Mouse (Mus musculus) embryonic facial prominence, embryonic 14.5 days (tissue): ENCODE data around the gene Tspear. TPM values are rescaled to one million over a fixed set of nuclear protein-coding genes. Genes with fewer than 3 reads are reported as not detected.
"Not testable (repeated sequence)": the region's sequence is repeated elsewhere in the genome, so short reads cannot be mapped to it uniquely, and the experiment has no call there.

ENCODE experiments used
- ATAC-seq: fragments of 200-750 bp; cut with Nextera tagmentation; 2 replicates; pipeline ENCODE4 v1.8.0; 2017; ENCODE audit warnings: low read depth, moderate number of reproducible peaks, moderate TSS enrichment
- DNase-seq: peaks from one replicate; pipeline ENCODE4 v3.0.0-alpha.2; 2015; ENCODE audit warnings: low spot score
- H3K27ac ChIP-seq: fragments of 300-500 bp; sonication (generic); replicated peaks from 2 replicates; pipeline ENCODE4 v1.5.1; 2014; ENCODE audit warnings: low read depth, mild to moderate bottlenecking, low read length, moderate library complexity
- H3K27me3 ChIP-seq: fragments of 300-500 bp; sonication (generic); replicated peaks from 2 replicates; pipeline ENCODE4 v1.6.1; 2014; ENCODE audit warnings: low read length; ENCODE audit not compliant: control insufficient read depth, insufficient read depth
- H3K36me3 ChIP-seq: fragments of 300-500 bp; sonication (generic); 2 replicates; pipeline ENCODE4 v1.6.1; 2014; ENCODE audit warnings: low read length, mixed read lengths; ENCODE audit not compliant: control insufficient read depth, insufficient read depth
- H3K4me1 ChIP-seq: fragments of 300-500 bp; sonication (generic); 2 replicates; pipeline ENCODE4 v1.6.1; 2014; ENCODE audit warnings: antibody characterized with exemption, low read length; ENCODE audit not compliant: control insufficient read depth, insufficient read depth
- H3K4me2 ChIP-seq: fragments of 300-500 bp; sonication (generic); 2 replicates; pipeline ENCODE4 v1.6.1; 2014; ENCODE audit warnings: low read depth, mild to moderate bottlenecking, low read length, moderate library complexity, mixed read lengths
- H3K4me3 ChIP-seq: fragments of 300-500 bp; sonication (generic); 2 replicates; pipeline ENCODE4 v1.5.1; 2014; ENCODE audit warnings: low read depth, mild to moderate bottlenecking, low read length
- H3K9ac ChIP-seq: fragments of 300-500 bp; sonication (generic); 2 replicates; pipeline ENCODE4 v1.6.1; 2014; ENCODE audit warnings: low read depth, mild to moderate bottlenecking, low read length, moderate library complexity, mixed read lengths
- H3K9me3 ChIP-seq: fragments of 300-500 bp; sonication (generic); 2 replicates; pipeline ENCODE4 v1.6.1; 2016; ENCODE audit warnings: low read length; ENCODE audit not compliant: control insufficient read depth
- WGBS: fragments of 180-500 bp; shearing (Covaris S2); extraction: QIAGEN DNeasy Blood & Tissue Kit; methylation state at CpG from one replicate; pipeline ENCODE4 v1.1.7; 2014; 5-methylcytosine and 5-hydroxymethylcytosine counted together
- polyA plus RNA-seq: library from polyadenylated mRNA; unstranded; fragments of >200 nt; fragmentation: Nextera tagmentation; extraction: Ambion mirVana; gene quantifications from 2 replicates; pipeline ENCODE4 v1.2.1, GENCODE M21; 2014

Tspear gene
- polyA plus RNA-seq, 1 experiment from 2014 or later, result 1.3 TPM

- H3K4me3 ChIP-seq, H3K4me2 ChIP-seq, DNase-seq, H3K4me1 ChIP-seq, H3K9me3 ChIP-seq, H3K36me3 ChIP-seq, ATAC-seq, H3K27ac ChIP-seq, H3K27me3 ChIP-seq, H3K9ac ChIP-seq: not testable (repeated sequence)
- 63% methylated on average over 3 of the region's 3 CpGs for WGBS
Observed at GRCm38 (mm10) chr10:77752312-77752711, 65.9 kb downstream of the Tspear start.

GRCm38 (mm10) chr10:77753448-77753847 is 67.1 kb downstream of the Tspear start:
- no peak overlapping the region for H3K4me3 ChIP-seq
- no peaks in the 10 kb centered on the region for H3K27me3 ChIP-seq
- ATAC-seq (no peak), DNase-seq (no peak)
- no peaks in the 10 kb centered on the region for H3K36me3 ChIP-seq
- no peaks in the 10 kb centered on the region for H3K9me3 ChIP-seq
- H3K4me1 ChIP-seq, result no peaks in the 10 kb centered on the region
- no peak overlapping the region for H3K9ac ChIP-seq
- H3K4me2 ChIP-seq, result no peak overlapping the region
- no peak overlapping the region for H3K27ac ChIP-seq

GRCm38 (mm10) chr10:77759582-77759981 is 73.2 kb downstream of the Tspear start, which contains the start of gene Gm3233:
Gm3233 (minus strand) TSS chr10:77759682.
- not testable (repeated sequence) for H3K9ac ChIP-seq, DNase-seq, H3K4me2 ChIP-seq, ATAC-seq, H3K27me3 ChIP-seq, H3K36me3 ChIP-seq, H3K9me3 ChIP-seq, H3K27ac ChIP-seq, H3K4me3 ChIP-seq, H3K4me1 ChIP-seq
- no CpG with 5 or more reads among the region's 1 CpGs for WGBS

GRCm38 (mm10) chr10:77769727-77770126 is 83.4 kb downstream of the Tspear start:
- Histone ChIP-seq H3K4me3 (no peak overlapping the region), H3K27me3 (no peaks in the 10 kb centered on the region), H3K27ac (no peak overlapping the region), H3K36me3 (no peaks in the 10 kb centered on the region), H3K9me3 (no peaks in the 10 kb centered on the region), H3K4me2 (no peak overlapping the region), H3K4me1 (no peaks in the 10 kb centered on the region), H3K9ac (no peak overlapping the region)
- no peak for DNase-seq
- no peak for ATAC-seq
- WGBS, result 61% methylated on average over 1 of the region's 1 CpGs

GRCm38 (mm10) chr10:77771225-77771624 is 84.9 kb downstream of the Tspear start, which contains the start of gene Gm3238:
Gm3238 (minus strand) TSS chr10:77771325.
- H3K27ac ChIP-seq, H3K36me3 ChIP-seq, ATAC-seq, H3K9me3 ChIP-seq, H3K4me2 ChIP-seq, H3K27me3 ChIP-seq, H3K9ac ChIP-seq, DNase-seq, H3K4me1 ChIP-seq, H3K4me3 ChIP-seq: not testable (repeated sequence)
- no CpG with 5 or more reads among the region's 1 CpGs for WGBS

- H3K9me3 ChIP-seq, H3K36me3 ChIP-seq, ATAC-seq, H3K27ac ChIP-seq, H3K9ac ChIP-seq, DNase-seq, H3K4me3 ChIP-seq, H3K27me3 ChIP-seq, H3K4me1 ChIP-seq, H3K4me2 ChIP-seq: not testable (repeated sequence)
- 69% methylated on average over 1 of the region's 3 CpGs for WGBS
Observed at GRCm38 (mm10) chr10:77772142-77772541, 85.8 kb downstream of the Tspear start.

- ATAC-seq, H3K4me1 ChIP-seq, H3K27ac ChIP-seq, H3K9me3 ChIP-seq, DNase-seq, H3K4me2 ChIP-seq, H3K27me3 ChIP-seq, H3K36me3 ChIP-seq, H3K9ac ChIP-seq, H3K4me3 ChIP-seq: not testable (repeated sequence)
- no CpG with 5 or more reads among the region's 1 CpGs for WGBS
Observed at GRCm38 (mm10) chr10:77776844-77777243, 90.5 kb downstream of the Tspear start, which contains the start of gene Gm7138. Gm7138 (minus strand) TSS chr10:77776944.

- not testable (repeated sequence) for H3K4me2 ChIP-seq, H3K4me1 ChIP-seq, H3K36me3 ChIP-seq, H3K9me3 ChIP-seq, H3K4me3 ChIP-seq, ATAC-seq, H3K9ac ChIP-seq, DNase-seq, H3K27ac ChIP-seq, H3K27me3 ChIP-seq
- WGBS, result no CpG with 5 or more reads among the region's 1 CpGs
Observed at GRCm38 (mm10) chr10:77782442-77782841, 96.1 kb downstream of the Tspear start, which contains the start of gene Gm3250. Gm3250 (minus strand) TSS chr10:77782542.

- not testable (repeated sequence) for ATAC-seq, H3K4me2 ChIP-seq, H3K4me1 ChIP-seq, DNase-seq, H3K27me3 ChIP-seq, H3K36me3 ChIP-seq, H3K9me3 ChIP-seq, H3K27ac ChIP-seq, H3K9ac ChIP-seq, H3K4me3 ChIP-seq
- WGBS, result 100% methylated on average over 1 of the region's 3 CpGs
Observed at GRCm38 (mm10) chr10:77783396-77783795, 97.0 kb downstream of the Tspear start.
